Mouse (Mus musculus): ENCODE measurements around the gene Art4. TPM values are rescaled to one million over a fixed set of nuclear protein-coding genes. Genes with fewer than 3 reads are reported as not detected.
A peak's percentile ranks its signal among the peaks of the same experiment; 100 is the strongest.

Gene Art4
- polyA plus RNA-seq, 1 experiment: 0.62 TPM

GRCm38 (mm10) chr6:136828681-136829080 is 28.9 kb downstream of the Art4 start:
- DNase-seq (ENCODE audit: extremely low spot score in 1 of 2, low spot score in 1 of 2): no peak

- peak; percentile 97 to 98 for DNase-seq (ENCODE audit: extremely low spot score in 1 of 2, low spot score in 1 of 2)
Observed at GRCm38 (mm10) chr6:136827881-136828561, 29.5 kb downstream of the Art4 start, which contains the start of gene Wbp11. TSS of gene Wbp11 (minus strand) at chr6:136828233.

GRCm38 (mm10) chr6:136827516-136827880 is 30.0 kb downstream of the Art4 start, which contains the start of gene BC049715:
TSS of gene BC049715 (plus strand) at chr6:136827626.
- DNase-seq (ENCODE audit: extremely low spot score in 1 of 2, low spot score in 1 of 2): no peak

GRCm38 (mm10) chr6:136827116-136827515 is 30.4 kb downstream of the Art4 start:
- DNase-seq (ENCODE audit: extremely low spot score in 1 of 2, low spot score in 1 of 2): no peak

- DNase-seq (ENCODE audit: extremely low spot score in 1 of 2, low spot score in 1 of 2): no peak
Observed at GRCm38 (mm10) chr6:136824987-136825386, 32.5 kb downstream of the Art4 start.

GRCm38 (mm10) chr6:136821086-136821485 is 36.4 kb downstream of the Art4 start:
- DNase-seq (ENCODE audit: extremely low spot score in 1 of 2, low spot score in 1 of 2): no peak

- DNase-seq (ENCODE audit: extremely low spot score in 1 of 2, low spot score in 1 of 2): no peak
Observed at GRCm38 (mm10) chr6:136820381-136820780, 37.2 kb downstream of the Art4 start.

- peak; percentile 91 for DNase-seq (ENCODE audit: extremely low spot score in 1 of 2, low spot score in 1 of 2)
Observed at GRCm38 (mm10) chr6:136817549-136817948, 40.0 kb downstream of the Art4 start.

- DNase-seq (ENCODE audit: extremely low spot score in 1 of 2, low spot score in 1 of 2): no peak
Observed at GRCm38 (mm10) chr6:136816826-136817225, 40.7 kb downstream of the Art4 start.

- DNase-seq (ENCODE audit: extremely low spot score in 1 of 2, low spot score in 1 of 2): no peak
Observed at GRCm38 (mm10) chr6:136815381-136815780, 42.2 kb downstream of the Art4 start.

- DNase-seq (ENCODE audit: extremely low spot score in 1 of 2, low spot score in 1 of 2): peak in 1 of 2 experiments; percentile 54
Observed at GRCm38 (mm10) chr6:136813117-136813516, 44.4 kb downstream of the Art4 start.

- DNase-seq (ENCODE audit: extremely low spot score in 1 of 2, low spot score in 1 of 2): no peak
Observed at GRCm38 (mm10) chr6:136811196-136811595, 46.3 kb downstream of the Art4 start.

GRCm38 (mm10) chr6:136809673-136810072 is 47.9 kb downstream of the Art4 start:
- no peak for DNase-seq (ENCODE audit: extremely low spot score in 1 of 2, low spot score in 1 of 2)

- peak in 1 of 2 experiments; percentile 57 for DNase-seq (ENCODE audit: extremely low spot score in 1 of 2, low spot score in 1 of 2)
Observed at GRCm38 (mm10) chr6:136809077-136809476, 48.5 kb downstream of the Art4 start.

GRCm38 (mm10) chr6:136808631-136809046 is 48.9 kb downstream of the Art4 start:
- DNase-seq (ENCODE audit: extremely low spot score in 1 of 2, low spot score in 1 of 2): peak in 1 of 2 experiments; percentile 54

- peak; percentile 96 to 99 for DNase-seq (ENCODE audit: extremely low spot score in 1 of 2, low spot score in 1 of 2)
Observed at GRCm38 (mm10) chr6:136808014-136808417, 49.5 kb downstream of the Art4 start, which contains the start of gene H2afj. TSS of gene H2afj (plus strand) at chr6:136808244.

- no peak for DNase-seq (ENCODE audit: extremely low spot score in 1 of 2, low spot score in 1 of 2)
Observed at GRCm38 (mm10) chr6:136807395-136808013, 50.0 kb downstream of the Art4 start.

- DNase-seq (ENCODE audit: extremely low spot score in 1 of 2, low spot score in 1 of 2): no peak
Observed at GRCm38 (mm10) chr6:136806819-136807218, 50.7 kb downstream of the Art4 start.

- no peak for DNase-seq (ENCODE audit: extremely low spot score in 1 of 2, low spot score in 1 of 2)
Observed at GRCm38 (mm10) chr6:136805409-136805775, 52.1 kb downstream of the Art4 start.

GRCm38 (mm10) chr6:136804705-136805408 is 52.7 kb downstream of the Art4 start:
- DNase-seq (ENCODE audit: extremely low spot score in 1 of 2, low spot score in 1 of 2): no peak

Measured in frontal cortex, adult 2 months (tissue).